Mouse (Mus musculus): ENCODE measurements at regions not wholly inside any gene's neighbourhood (a gene's known extent, or its start where the extent isn't known, plus 50 kb on each side); places are given as distances from the start of the nearest gene placed in this dataset.
"Not testable (repeated sequence)": the region's sequence is repeated elsewhere in the genome, so short reads cannot be mapped to it uniquely, and the experiment has no call there.

- no peak overlapping the region for H3K4me3 ChIP-seq (replicated peaks; ENCODE audit: insufficient read depth, low read depth, low read length)
- H3K4me1 ChIP-seq (ENCODE audit: control insufficient read depth, insufficient read depth, low read length), result no peaks in the 10 kb centered on the region
- H3K27me3 ChIP-seq (ENCODE audit: control insufficient read depth, insufficient read depth, low read length), result no peaks in the 10 kb centered on the region
- TF ChIP-seq POLR2A (IDR thresholded peaks at IDR 0.05; ENCODE audit: borderline replicate concordance, insufficient read depth, low read length) (no peak), CTCF (IDR thresholded peaks at IDR 0.05; ENCODE audit: borderline replicate concordance, insufficient read depth, low read depth, low read length) (peak; percentile 92)
- peak; percentile 57 to 72 for DNase-seq
- WGBS, result 18% methylated on average over 12 of the region's 12 CpGs
- H3K27ac ChIP-seq (ENCODE audit: insufficient read depth, low read length), result no peak overlapping the region
Observed at GRCm38 (mm10) chr2:147307488-147308386, 54.0 kb upstream of the Pax1 start.

GRCm38 (mm10) chr2:147306728-147307127 is 55.0 kb upstream of the Pax1 start:
- H3K4me3 ChIP-seq (replicated peaks; ENCODE audit: insufficient read depth, low read depth, low read length), result no peak overlapping the region
- no peaks in the 10 kb centered on the region for H3K27me3 ChIP-seq (ENCODE audit: control insufficient read depth, insufficient read depth, low read length)
- 86% methylated on average over 6 of the region's 6 CpGs for WGBS
- DNase-seq, result no peak
- TF ChIP-seq POLR2A (IDR thresholded peaks at IDR 0.05; ENCODE audit: borderline replicate concordance, insufficient read depth, low read length) (no peak), CTCF (IDR thresholded peaks at IDR 0.05; ENCODE audit: borderline replicate concordance, insufficient read depth, low read depth, low read length) (no peak)
- H3K4me1 ChIP-seq (ENCODE audit: control insufficient read depth, insufficient read depth, low read length), result no peaks in the 10 kb centered on the region
- H3K27ac ChIP-seq (ENCODE audit: insufficient read depth, low read length), result no peak overlapping the region

GRCm38 (mm10) chr2:147305262-147305661 is 56.5 kb upstream of the Pax1 start:
- DNase-seq, result peak; percentile 17 to 19

GRCm38 (mm10) chr2:147300503-147300902 is 61.2 kb upstream of the Pax1 start:
- TF ChIP-seq CTCF (IDR thresholded peaks at IDR 0.05; ENCODE audit: borderline replicate concordance, insufficient read depth, low read depth, low read length) (no peak), POLR2A (IDR thresholded peaks at IDR 0.05; ENCODE audit: borderline replicate concordance, insufficient read depth, low read length) (no peak)
- Histone ChIP-seq H3K4me1 (ENCODE audit: control insufficient read depth, insufficient read depth, low read length) (peaks cover 14% of the 10 kb centered on the region), H3K27me3 (ENCODE audit: control insufficient read depth, insufficient read depth, low read length) (no peaks in the 10 kb centered on the region), H3K4me3 (replicated peaks; ENCODE audit: insufficient read depth, low read depth, low read length) (no peak overlapping the region), H3K27ac (ENCODE audit: insufficient read depth, low read length) (no peak overlapping the region)
- WGBS, result 98% methylated on average over 1 of the region's 1 CpGs
- no peak for DNase-seq

More at GRCm38 (mm10) chr2:147305262-147305661, 56.5 kb upstream of the Pax1 start:
- 31% methylated on average over 5 of the region's 5 CpGs for WGBS
- no peaks in the 10 kb centered on the region for H3K27me3 ChIP-seq (ENCODE audit: control insufficient read depth, insufficient read depth, low read length)
- H3K4me3 ChIP-seq (replicated peaks; ENCODE audit: insufficient read depth, low read depth, low read length), result no peak overlapping the region
- no peak overlapping the region for H3K27ac ChIP-seq (ENCODE audit: insufficient read depth, low read length)
- no peaks in the 10 kb centered on the region for H3K4me1 ChIP-seq (ENCODE audit: control insufficient read depth, insufficient read depth, low read length)
- TF ChIP-seq POLR2A (IDR thresholded peaks at IDR 0.05; ENCODE audit: borderline replicate concordance, insufficient read depth, low read length) (no peak), CTCF (IDR thresholded peaks at IDR 0.05; ENCODE audit: borderline replicate concordance, insufficient read depth, low read depth, low read length) (peak; percentile 51; the same call in 1 of the 2 replicates)

GRCm38 (mm10) chr2:147299359-147299758 is 62.4 kb upstream of the Pax1 start:
- Histone ChIP-seq H3K4me3 (replicated peaks; ENCODE audit: insufficient read depth, low read depth, low read length) (no peak overlapping the region), H3K27ac (ENCODE audit: insufficient read depth, low read length) (no peak overlapping the region), H3K4me1 (ENCODE audit: control insufficient read depth, insufficient read depth, low read length) (peaks cover 14% of the 10 kb centered on the region), H3K27me3 (ENCODE audit: control insufficient read depth, insufficient read depth, low read length) (no peaks in the 10 kb centered on the region)
- WGBS, result 74% methylated on average over 3 of the region's 3 CpGs
- no peak for TF ChIP-seq POLR2A (IDR thresholded peaks at IDR 0.05; ENCODE audit: borderline replicate concordance, insufficient read depth, low read length)
- no peak for TF ChIP-seq CTCF (IDR thresholded peaks at IDR 0.05; ENCODE audit: borderline replicate concordance, insufficient read depth, low read depth, low read length)
- no peak for DNase-seq

DNA sequence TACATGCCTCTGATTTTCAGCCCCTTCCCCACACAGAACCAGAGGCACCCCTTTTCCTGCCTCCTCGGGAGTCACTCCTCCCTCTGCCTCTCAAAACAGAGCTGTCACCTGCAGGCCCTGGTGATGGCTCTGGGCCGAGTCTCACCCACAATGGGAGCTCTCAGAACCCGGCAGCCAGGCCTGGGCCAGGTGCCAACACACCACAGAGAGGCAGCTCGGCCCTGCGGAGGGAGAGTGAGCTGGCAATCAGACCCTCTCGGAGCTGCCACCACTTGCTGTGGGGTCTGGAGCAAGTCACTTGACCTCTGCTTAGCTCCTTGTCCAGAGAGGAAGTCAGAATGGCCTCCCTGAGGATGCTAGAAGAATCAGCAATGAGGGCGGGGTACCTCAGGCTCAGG is 63.2 kb upstream of the Pax1 start:
- peaks cover 14% of the 10 kb centered on the region for H3K4me1 ChIP-seq (ENCODE audit: control insufficient read depth, insufficient read depth, low read length)
- WGBS, result 4% methylated on average over 7 of the region's 7 CpGs
- H3K27ac ChIP-seq (ENCODE audit: insufficient read depth, low read length), result no peak overlapping the region
- no peak for TF ChIP-seq CTCF (IDR thresholded peaks at IDR 0.05; ENCODE audit: borderline replicate concordance, insufficient read depth, low read depth, low read length)
- no peak for TF ChIP-seq POLR2A (IDR thresholded peaks at IDR 0.05; ENCODE audit: borderline replicate concordance, insufficient read depth, low read length)
- peak; percentile 79 to 86 for DNase-seq
- no peaks in the 10 kb centered on the region for H3K27me3 ChIP-seq (ENCODE audit: control insufficient read depth, insufficient read depth, low read length)
- H3K4me3 ChIP-seq (replicated peaks; ENCODE audit: insufficient read depth, low read depth, low read length), result no peak overlapping the region

GRCm38 (mm10) chr2:147297876-147298498 is 63.7 kb upstream of the Pax1 start:
- Histone ChIP-seq H3K4me1 (ENCODE audit: control insufficient read depth, insufficient read depth, low read length) (peaks cover 14% of the 10 kb centered on the region), H3K27ac (ENCODE audit: insufficient read depth, low read length) (no peak overlapping the region)
- DNase-seq, result peak in 1 of 2 experiments; percentile 2

GRCm38 (mm10) chr2:147294926-147295325 is 66.8 kb upstream of the Pax1 start:
- not testable (repeated sequence) for H3K4me3 ChIP-seq (replicated peaks; ENCODE audit: insufficient read depth, low read depth, low read length); DNase-seq; H3K27ac ChIP-seq (ENCODE audit: insufficient read depth, low read length); H3K27me3 ChIP-seq (ENCODE audit: control insufficient read depth, insufficient read depth, low read length)
- peaks cover 14% of the 10 kb centered on the region for H3K4me1 ChIP-seq (ENCODE audit: control insufficient read depth, insufficient read depth, low read length)
- WGBS, result 86% methylated on average over 2 of the region's 2 CpGs

More at GRCm38 (mm10) chr2:147297876-147298498, 63.7 kb upstream of the Pax1 start:
- 50% methylated on average over 11 of the region's 11 CpGs for WGBS
- TF ChIP-seq POLR2A (IDR thresholded peaks at IDR 0.05; ENCODE audit: borderline replicate concordance, insufficient read depth, low read length), result no peak
- no peak for TF ChIP-seq CTCF (IDR thresholded peaks at IDR 0.05; ENCODE audit: borderline replicate concordance, insufficient read depth, low read depth, low read length)
- no peak overlapping the region for H3K4me3 ChIP-seq (replicated peaks; ENCODE audit: insufficient read depth, low read depth, low read length)
- no peaks in the 10 kb centered on the region for H3K27me3 ChIP-seq (ENCODE audit: control insufficient read depth, insufficient read depth, low read length)
